Mouse (Mus musculus) forebrain, embryonic 12.5 days (tissue): ENCODE data around the gene Lancl1. TPM values are rescaled to one million over a fixed set of nuclear protein-coding genes. Genes with fewer than 3 reads are reported as not detected.

Experiments used
- ATAC-seq: fragments of 200-750 bp; cut with Nextera tagmentation; 2 replicates; pipeline ENCODE4 v1.8.0; 2017; ENCODE audit warnings: moderate TSS enrichment; ENCODE audit not compliant: low FRiP score
- H3K27ac ChIP-seq: fragments of 300-500 bp; sonication (generic); 2 replicates; pipeline ENCODE4 v1.5.1; 2016; ENCODE audit warnings: mild to moderate bottlenecking
- H3K27me3 ChIP-seq: fragments of 300-500 bp; sonication (generic); 2 replicates; pipeline ENCODE4 v1.6.1; 2016; ENCODE audit warnings: mild to moderate bottlenecking
- H3K36me3 ChIP-seq: fragments of 300-500 bp; sonication (generic); replicated peaks from 2 replicates; pipeline ENCODE4 v1.6.1; 2016; ENCODE audit warnings: mild to moderate bottlenecking
- H3K4me1 ChIP-seq: fragments of 300-500 bp; sonication (generic); 2 replicates; pipeline ENCODE4 v1.6.1; 2016
- H3K4me2 ChIP-seq: fragments of 300-500 bp; sonication (generic); 2 replicates; pipeline ENCODE4 v1.6.1; 2016; ENCODE audit warnings: mild to moderate bottlenecking, moderate library complexity
- H3K4me3 ChIP-seq: fragments of 300-500 bp; sonication (generic); replicated peaks from 2 replicates; pipeline ENCODE4 v1.5.1; 2016; ENCODE audit warnings: mild to moderate bottlenecking
- H3K9ac ChIP-seq: fragments of 300-500 bp; sonication (generic); 2 replicates; pipeline ENCODE4 v1.6.1; 2016; ENCODE audit warnings: mild to moderate bottlenecking
- H3K9me3 ChIP-seq: fragments of 300-500 bp; sonication (generic); 2 replicates; pipeline ENCODE4 v1.6.1; 2016
- WGBS: fragments of 180-500 bp; shearing (Covaris S2); methylation state at CpG from one replicate; pipeline ENCODE4 v1.1.7; 2016; 5-methylcytosine and 5-hydroxymethylcytosine counted together
- polyA plus RNA-seq: library from polyadenylated mRNA; unstranded; fragments of >200 nt; fragmentation: Nextera tagmentation; extraction: Ambion mirVana; gene quantifications from 2 replicates; pipeline ENCODE4 v1.2.1, GENCODE M21; 2016

The Lancl1 gene
- polyA plus RNA-seq, 1 experiment from 2014 or later = 92.2 TPM

DNA sequence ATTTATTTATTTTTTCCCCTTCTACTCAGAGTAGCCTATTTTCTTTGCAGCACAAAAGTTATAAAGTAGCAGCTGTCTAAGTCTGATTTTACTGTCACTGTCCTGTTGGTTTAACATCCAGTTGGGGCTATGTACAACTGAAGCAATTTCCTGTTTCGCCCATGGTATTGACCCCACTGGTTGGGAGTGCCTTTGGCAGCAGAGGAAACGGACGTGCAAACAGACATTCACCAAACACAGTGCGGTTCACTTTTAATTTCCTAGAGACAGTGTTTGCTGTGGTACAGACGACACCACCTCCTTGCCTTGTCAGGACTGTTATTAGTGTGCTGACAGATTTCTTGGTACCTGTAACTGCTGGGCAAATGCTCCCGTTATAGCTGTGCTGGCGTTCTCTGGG is 3.9 kb upstream of the Lancl1 start:
- Histone ChIP-seq H3K27me3 (0 out of 2 replicates have a peak, but pooled peaks cover 4% of the 10 kb centered on the region), H3K4me2 (no peak overlapping the region), H3K4me3 (no peak overlapping the region), H3K9ac (no peak overlapping the region), H3K9me3 (no peaks in the 10 kb centered on the region), H3K4me1 (peaks cover 6% of the 10 kb centered on the region), H3K36me3 (no peaks in the 10 kb centered on the region), H3K27ac (no peak overlapping the region)
- WGBS = 85% methylated on average over 7 of the region's 7 CpGs
- no peak for ATAC-seq

GRCm38 (mm10) chr1:67039083-67039482 is 411 bp upstream of the Lancl1 start:
- WGBS = 5% methylated on average over 5 of the region's 5 CpGs
- no peak overlapping the region for H3K27ac ChIP-seq
- H3K9ac ChIP-seq = peak overlapping the region; percentile 85

GRCm38 (mm10) chr1:67037198-67037597 is 1.5 kb downstream of the Lancl1 start:
- Histone ChIP-seq H3K27me3 (0 out of 2 replicates have a peak, but pooled peaks cover 4% of the 10 kb centered on the region), H3K27ac (no peak overlapping the region), H3K9ac (no peak overlapping the region), H3K4me1 (peaks cover 7% of the 10 kb centered on the region), H3K4me3 (no peak overlapping the region), H3K4me2 (no peak overlapping the region), H3K9me3 (no peaks in the 10 kb centered on the region), H3K36me3 (peaks cover 41% of the 10 kb centered on the region)
- ATAC-seq = no peak

More at GRCm38 (mm10) chr1:67039083-67039482, 411 bp upstream of the Lancl1 start:
- H3K9me3 ChIP-seq = no peaks in the 10 kb centered on the region
- H3K4me2 ChIP-seq = peak overlapping the region; percentile 71
- H3K4me3 ChIP-seq = peak overlapping the region; percentile 91
- H3K36me3 ChIP-seq = peaks cover 22% of the 10 kb centered on the region
- peak; percentile 24 for ATAC-seq
- H3K4me1 ChIP-seq = peaks cover 7% of the 10 kb centered on the region
- H3K27me3 ChIP-seq = 0 out of 2 replicates have a peak, but pooled peaks cover 4% of the 10 kb centered on the region

- 92% methylated on average over 7 of the region's 7 CpGs for WGBS
Observed at GRCm38 (mm10) chr1:67033278-67033677, 5.4 kb downstream of the Lancl1 start.

GRCm38 (mm10) chr1:67026927-67027511 is 11.7 kb downstream of the Lancl1 start:
- H3K27me3 ChIP-seq = no peaks in the 10 kb centered on the region
- H3K4me1 ChIP-seq = 0 out of 2 replicates have a peak, but pooled peaks cover 3% of the 10 kb centered on the region
- ATAC-seq = no peak
- H3K9ac ChIP-seq = no peak overlapping the region
- no peak overlapping the region for H3K27ac ChIP-seq
- H3K4me3 ChIP-seq = no peak overlapping the region
- no peaks in the 10 kb centered on the region for H3K9me3 ChIP-seq
- H3K36me3 ChIP-seq = peaks cover 57% of the 10 kb centered on the region
- H3K4me2 ChIP-seq = no peak overlapping the region
- WGBS = 91% methylated on average over 6 of the region's 6 CpGs

More at GRCm38 (mm10) chr1:67033278-67033677, 5.4 kb downstream of the Lancl1 start:
- no peak for ATAC-seq
- Histone ChIP-seq H3K9ac (no peak overlapping the region), H3K27ac (no peak overlapping the region), H3K4me2 (no peak overlapping the region), H3K27me3 (no peaks in the 10 kb centered on the region), H3K4me1 (peaks cover 9% of the 10 kb centered on the region), H3K9me3 (no peaks in the 10 kb centered on the region), H3K4me3 (no peak overlapping the region), H3K36me3 (peaks cover 70% of the 10 kb centered on the region)

GRCm38 (mm10) chr1:67026142-67026541 is 12.5 kb downstream of the Lancl1 start:
- Histone ChIP-seq H3K9ac (no peak overlapping the region), H3K27ac (no peak overlapping the region), H3K27me3 (no peaks in the 10 kb centered on the region), H3K9me3 (no peaks in the 10 kb centered on the region), H3K4me3 (no peak overlapping the region), H3K4me2 (no peak overlapping the region), H3K36me3 (peaks cover 51% of the 10 kb centered on the region), H3K4me1 (0 out of 2 replicates have a peak, but pooled peaks cover 3% of the 10 kb centered on the region)
- ATAC-seq = no peak
- WGBS = 47% methylated on average over 2 of the region's 2 CpGs

DNA sequence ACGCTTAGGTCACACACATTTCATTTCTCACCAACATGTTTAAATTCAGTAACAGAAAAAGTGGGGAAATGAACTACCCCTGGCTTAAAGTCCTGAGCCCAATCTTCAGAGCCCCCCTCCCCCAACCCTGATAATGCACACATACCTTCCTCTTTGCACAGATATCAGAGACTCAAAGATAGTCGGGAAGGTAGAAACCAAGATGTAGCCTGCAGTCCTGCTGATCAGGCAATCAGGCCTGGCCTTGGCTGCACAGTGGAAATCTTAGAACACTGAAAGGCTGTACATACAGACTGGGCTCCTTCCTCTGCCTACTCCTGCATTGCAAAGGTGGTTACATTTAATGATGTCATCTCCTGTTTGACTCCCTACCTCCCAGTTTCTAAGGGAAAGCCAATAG is 15.9 kb downstream of the Lancl1 start:
- H3K4me3 ChIP-seq = no peak overlapping the region
- ATAC-seq = no peak
- H3K4me2 ChIP-seq = no peak overlapping the region
- no peaks in the 10 kb centered on the region for H3K9me3 ChIP-seq
- H3K36me3 ChIP-seq = peaks cover 39% of the 10 kb centered on the region
- no peaks in the 10 kb centered on the region for H3K27me3 ChIP-seq
- 95% methylated on average over 2 of the region's 2 CpGs for WGBS
- H3K4me1 ChIP-seq = no peaks in the 10 kb centered on the region
- no peak overlapping the region for H3K9ac ChIP-seq
- no peak overlapping the region for H3K27ac ChIP-seq

GRCm38 (mm10) chr1:67022051-67022450 is 16.6 kb downstream of the Lancl1 start:
- no peaks in the 10 kb centered on the region for H3K27me3 ChIP-seq
- no peak overlapping the region for H3K27ac ChIP-seq
- no peak overlapping the region for H3K9ac ChIP-seq
- H3K4me1 ChIP-seq = no peaks in the 10 kb centered on the region
- H3K36me3 ChIP-seq = peaks cover 33% of the 10 kb centered on the region
- 73% methylated on average over 10 of the region's 10 CpGs for WGBS
- no peak overlapping the region for H3K4me2 ChIP-seq
- H3K9me3 ChIP-seq = no peaks in the 10 kb centered on the region
- H3K4me3 ChIP-seq = no peak overlapping the region
- ATAC-seq = no peak

- 90% methylated on average over 13 of the region's 13 CpGs for WGBS
Observed at GRCm38 (mm10) chr1:67020637-67021161, 18.0 kb downstream of the Lancl1 start.

GRCm38 (mm10) chr1:67017101-67017870 is 21.4 kb downstream of the Lancl1 start:
- no peak overlapping the region for H3K4me2 ChIP-seq
- H3K4me1 ChIP-seq = no peaks in the 10 kb centered on the region
- ATAC-seq = no peak
- no peak overlapping the region for H3K4me3 ChIP-seq
- H3K27ac ChIP-seq = no peak overlapping the region
- H3K36me3 ChIP-seq = peaks cover 27% of the 10 kb centered on the region
- H3K27me3 ChIP-seq = no peaks in the 10 kb centered on the region
- H3K9me3 ChIP-seq = no peaks in the 10 kb centered on the region
- 93% methylated on average over 13 of the region's 13 CpGs for WGBS
- no peak overlapping the region for H3K9ac ChIP-seq

More at GRCm38 (mm10) chr1:67020637-67021161, 18.0 kb downstream of the Lancl1 start:
- no peaks in the 10 kb centered on the region for H3K4me1 ChIP-seq
- no peaks in the 10 kb centered on the region for H3K27me3 ChIP-seq
- no peak for ATAC-seq
- no peak overlapping the region for H3K4me3 ChIP-seq
- H3K36me3 ChIP-seq = peaks cover 25% of the 10 kb centered on the region
- no peak overlapping the region for H3K27ac ChIP-seq
- H3K4me2 ChIP-seq = no peak overlapping the region
- no peak overlapping the region for H3K9ac ChIP-seq
- H3K9me3 ChIP-seq = no peaks in the 10 kb centered on the region

DNA sequence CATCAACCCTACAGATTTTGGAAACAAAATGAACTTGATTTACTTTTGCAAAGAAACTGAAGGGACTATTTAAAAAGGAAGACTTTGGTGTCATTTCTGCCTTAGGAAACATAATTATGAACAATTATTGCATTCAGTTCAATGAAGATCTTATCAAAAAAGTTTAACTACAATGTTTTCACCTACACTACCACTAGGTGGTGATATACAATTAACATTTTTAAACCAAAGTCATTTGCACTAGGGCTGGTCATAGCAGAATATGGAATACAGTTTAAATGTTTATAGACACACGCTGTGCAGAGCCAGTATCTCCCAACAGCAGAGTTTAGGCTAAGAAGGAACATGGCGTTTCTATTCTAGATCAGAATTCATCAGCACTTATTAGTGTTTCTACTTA is 24.5 kb downstream of the Lancl1 start:
- Histone ChIP-seq H3K36me3 (peaks cover 18% of the 10 kb centered on the region), H3K27me3 (no peaks in the 10 kb centered on the region), H3K4me1 (no peaks in the 10 kb centered on the region), H3K27ac (no peak overlapping the region), H3K4me3 (no peak overlapping the region), H3K4me2 (no peak overlapping the region), H3K9me3 (no peaks in the 10 kb centered on the region), H3K9ac (no peak overlapping the region)
- no peak for ATAC-seq
- 72% methylated on average over 2 of the region's 2 CpGs for WGBS

DNA sequence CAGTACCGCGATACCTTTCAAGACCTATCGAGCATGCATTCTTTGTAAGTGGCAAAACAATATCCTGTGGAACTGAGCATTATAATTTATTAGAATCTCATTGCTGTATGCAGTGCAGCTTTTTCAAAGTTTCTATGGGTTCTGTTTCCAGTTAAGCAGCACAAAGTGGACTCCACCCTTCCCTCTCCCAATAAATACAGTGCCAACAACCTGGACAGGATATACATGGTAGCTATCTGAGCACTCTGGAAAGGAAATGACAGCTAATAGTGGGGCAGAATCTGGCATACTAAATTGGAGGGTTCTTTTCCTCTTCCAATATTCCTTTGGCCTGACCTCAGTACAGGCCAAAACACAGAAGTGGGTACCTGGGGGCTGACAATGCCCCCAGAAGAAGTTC is 28.2 kb downstream of the Lancl1 start:
- Histone ChIP-seq H3K9me3 (no peaks in the 10 kb centered on the region), H3K4me1 (no peaks in the 10 kb centered on the region), H3K27ac (no peak overlapping the region), H3K4me3 (no peak overlapping the region), H3K4me2 (no peak overlapping the region), H3K36me3 (peaks cover 31% of the 10 kb centered on the region), H3K9ac (no peak overlapping the region), H3K27me3 (no peaks in the 10 kb centered on the region)
- 94% methylated on average over 3 of the region's 3 CpGs for WGBS
- ATAC-seq = no peak
